Mouse (Mus musculus) bone marrow, adult 2 months (tissue): ENCODE results near the gene Plekhg2.

ENCODE experiments used
- CTCF ChIP-seq: fragments of 200-500 bp; IDR thresholded peaks from 2 replicates; pipeline ENCODE4 v1.5.1; 2011; ENCODE audit warnings: low read length, control low read depth; ENCODE audit not compliant: control insufficient read depth, insufficient read depth
- POLR2A ChIP-seq: fragments of 200-500 bp; IDR thresholded peaks from 2 replicates; pipeline ENCODE4 v1.6.1; 2011; ENCODE audit warnings: low read depth, mild to moderate bottlenecking, control low read depth, low read length, borderline replicate concordance; ENCODE audit not compliant: control insufficient read depth

- TF ChIP-seq CTCF (peak; percentile 51), POLR2A (no peak)
Measured at GRCm38 (mm10) chr7:28339213-28339917, 33.0 kb downstream of the Plekhg2 start.
